Mouse (Mus musculus) neural tube, embryonic 11.5 days (tissue): ENCODE data around the gene Slco3a1. TPM values are rescaled to one million over a fixed set of nuclear protein-coding genes. Genes with fewer than 3 reads are reported as not detected.

Experiments
- ATAC-seq: fragments of 200-750 bp; cut with Nextera tagmentation; 2 replicates; pipeline ENCODE4 v1.8.0; 2017; ENCODE audit warnings: moderate number of reproducible peaks, mild to moderate bottlenecking, moderate TSS enrichment, moderate library complexity; ENCODE audit not compliant: insufficient read depth, low FRiP score, low TSS enrichment
- DNase-seq: peaks from one replicate; pipeline ENCODE4 v3.0.0-alpha.2; 2015; ENCODE audit warnings: low spot score
- H3K27ac ChIP-seq: fragments of 300-500 bp; sonication (generic); 2 replicates; pipeline ENCODE4 v1.5.1; 2014; ENCODE audit warnings: low read depth, mild to moderate bottlenecking, low read length
- H3K27me3 ChIP-seq: fragments of 300-500 bp; sonication (generic); 2 replicates; pipeline ENCODE4 v1.6.1; 2014; ENCODE audit warnings: mild to moderate bottlenecking, low read length, mixed read lengths; ENCODE audit not compliant: control insufficient read depth, insufficient read depth
- H3K36me3 ChIP-seq: fragments of 300-500 bp; sonication (generic); 2 replicates; pipeline ENCODE4 v1.6.1; 2014; ENCODE audit warnings: mild to moderate bottlenecking, low read length, moderate library complexity, mixed read lengths; ENCODE audit not compliant: control insufficient read depth, insufficient read depth
- H3K4me1 ChIP-seq: fragments of 300-500 bp; sonication (generic); 2 replicates; pipeline ENCODE4 v1.6.1; 2014; ENCODE audit warnings: low read length, mixed read lengths; ENCODE audit not compliant: control insufficient read depth, insufficient read depth
- H3K4me2 ChIP-seq: fragments of 300-500 bp; sonication (generic); 2 replicates; pipeline ENCODE4 v1.6.1; 2014; ENCODE audit warnings: low read depth, mild to moderate bottlenecking, moderate library complexity
- H3K4me3 ChIP-seq: fragments of 300-500 bp; sonication (generic); 2 replicates; pipeline ENCODE4 v1.5.1; 2014; ENCODE audit warnings: low read depth, low read length
- H3K9ac ChIP-seq: fragments of 300-500 bp; sonication (generic); 2 replicates; pipeline ENCODE4 v1.6.1; 2014; ENCODE audit warnings: mild to moderate bottlenecking, low read length
- H3K9me3 ChIP-seq: fragments of 300-500 bp; sonication (generic); 2 replicates; pipeline ENCODE4 v1.6.1; 2016; ENCODE audit warnings: low read length; ENCODE audit not compliant: control insufficient read depth
- WGBS: fragments of 180-500 bp; shearing (Covaris S2); extraction: QIAGEN DNeasy Blood & Tissue Kit; methylation state at CpG from one replicate; pipeline ENCODE4 v1.1.7; 2014; 5-methylcytosine and 5-hydroxymethylcytosine counted together
- polyA plus RNA-seq: library from polyadenylated mRNA; unstranded; fragments of >200 nt; fragmentation: Nextera tagmentation; extraction: Ambion mirVana; gene quantifications from 2 replicates; pipeline ENCODE4 v1.2.1, GENCODE M21; 2014

Slco3a1 gene
- polyA plus RNA-seq, 1 experiment from 2014 or later = 13.0 TPM

DNA sequence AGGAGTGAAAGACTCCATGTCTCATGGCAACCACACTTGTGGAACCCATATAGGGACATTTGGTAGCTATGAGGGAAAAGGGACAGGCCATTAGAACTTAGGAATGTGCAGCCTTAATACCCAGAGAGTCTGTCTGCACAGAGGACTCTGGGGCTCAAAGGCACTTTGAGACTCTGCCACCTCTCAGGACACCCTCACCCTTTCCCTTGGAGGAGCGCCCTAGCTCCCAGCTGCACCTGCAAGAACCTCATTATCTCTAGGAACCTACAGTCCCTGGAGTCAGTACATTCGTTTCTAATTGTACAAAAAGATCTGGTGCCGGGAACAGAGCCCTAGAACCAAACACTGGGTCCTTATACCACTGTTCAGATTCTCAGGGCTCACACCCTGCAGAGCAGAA, 66.4 kb downstream of the Slco3a1 start:
- no peak overlapping the region for H3K4me3 ChIP-seq
- ATAC-seq = no peak
- H3K9me3 ChIP-seq = no peaks in the 10 kb centered on the region
- H3K36me3 ChIP-seq = no peaks in the 10 kb centered on the region
- no peak overlapping the region for H3K4me2 ChIP-seq
- no peaks in the 10 kb centered on the region for H3K27me3 ChIP-seq
- H3K27ac ChIP-seq = no peak overlapping the region
- no peaks in the 10 kb centered on the region for H3K4me1 ChIP-seq
- whole genome bisulfite sequencing = 85% methylated on average over 3 of the region's 3 CpGs
- DNase-seq = no peak
- no peak overlapping the region for H3K9ac ChIP-seq

DNA sequence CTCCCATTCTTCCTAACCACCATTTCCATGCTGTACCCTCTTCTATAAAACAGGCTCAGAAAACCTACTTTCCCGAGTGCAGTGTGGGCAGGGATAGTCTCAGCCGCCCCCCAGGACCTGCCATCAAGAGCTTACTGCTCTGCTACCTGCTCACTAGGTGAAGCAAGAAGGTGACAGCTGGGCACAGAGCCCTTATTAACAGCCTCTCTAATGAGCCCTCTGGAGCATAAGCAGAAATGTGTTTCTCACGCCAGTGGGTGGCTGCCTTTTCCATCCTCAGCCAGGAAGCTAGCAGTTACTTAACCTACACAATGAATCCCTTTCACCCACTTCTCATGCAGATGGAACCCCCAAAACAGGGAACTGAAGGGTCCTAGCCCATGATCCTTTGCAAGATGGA, 66.9 kb downstream of the Slco3a1 start:
- Histone ChIP-seq H3K4me3 (no peak overlapping the region), H3K9me3 (no peaks in the 10 kb centered on the region), H3K27me3 (no peaks in the 10 kb centered on the region), H3K36me3 (no peaks in the 10 kb centered on the region), H3K4me1 (no peaks in the 10 kb centered on the region), H3K4me2 (no peak overlapping the region), H3K9ac (no peak overlapping the region), H3K27ac (no peak overlapping the region)
- no peak for DNase-seq
- no peak for ATAC-seq
- WGBS = 78% methylated on average over 3 of the region's 3 CpGs

DNA sequence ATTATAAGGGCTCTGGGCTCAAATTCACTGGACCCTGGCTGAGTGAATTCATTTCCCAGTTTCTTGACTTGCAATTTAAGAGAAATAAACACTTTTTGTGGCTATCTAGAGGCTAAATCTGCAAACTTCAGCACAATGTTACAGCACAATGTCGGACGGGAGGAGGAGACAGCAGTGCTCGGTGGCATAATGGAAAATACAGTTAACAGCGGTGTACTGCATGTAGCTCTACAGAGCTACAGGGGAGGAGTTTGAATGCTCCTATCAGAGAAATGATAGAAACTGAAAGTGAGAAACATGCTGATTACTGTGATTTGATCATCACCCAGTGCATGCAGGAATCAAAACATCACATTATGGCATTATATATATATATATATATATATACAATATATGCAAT, 68.5 kb downstream of the Slco3a1 start:
- H3K36me3 ChIP-seq = no peaks in the 10 kb centered on the region
- ATAC-seq = no peak
- H3K4me2 ChIP-seq = no peak overlapping the region
- no peak for DNase-seq
- no peaks in the 10 kb centered on the region for H3K9me3 ChIP-seq
- 97% methylated on average over 4 of the region's 4 CpGs for WGBS
- no peaks in the 10 kb centered on the region for H3K4me1 ChIP-seq
- H3K4me3 ChIP-seq = no peak overlapping the region
- H3K9ac ChIP-seq = no peak overlapping the region
- no peak overlapping the region for H3K27ac ChIP-seq
- H3K27me3 ChIP-seq = no peaks in the 10 kb centered on the region

- no peak overlapping the region for H3K4me3 ChIP-seq
- no peaks in the 10 kb centered on the region for H3K9me3 ChIP-seq
- no peak for DNase-seq
- ATAC-seq = no peak
- 88% methylated on average over 2 of the region's 2 CpGs for WGBS
- no peak overlapping the region for H3K27ac ChIP-seq
- H3K9ac ChIP-seq = no peak overlapping the region
- no peak overlapping the region for H3K4me2 ChIP-seq
- H3K4me1 ChIP-seq = no peaks in the 10 kb centered on the region
- no peaks in the 10 kb centered on the region for H3K27me3 ChIP-seq
- H3K36me3 ChIP-seq = no peaks in the 10 kb centered on the region
Measured at GRCm38 (mm10) chr7:74485669-74486068, 68.9 kb downstream of the Slco3a1 start.

- Histone ChIP-seq H3K4me1 (no peaks in the 10 kb centered on the region), H3K27ac (no peak overlapping the region), H3K27me3 (no peaks in the 10 kb centered on the region), H3K4me2 (no peak overlapping the region), H3K9ac (no peak overlapping the region), H3K36me3 (no peaks in the 10 kb centered on the region), H3K4me3 (no peak overlapping the region), H3K9me3 (no peaks in the 10 kb centered on the region)
- DNase-seq = no peak
- WGBS = 91% methylated on average over 2 of the region's 2 CpGs
- no peak for ATAC-seq
Measured at GRCm38 (mm10) chr7:74484024-74484385, 70.6 kb downstream of the Slco3a1 start.

DNA sequence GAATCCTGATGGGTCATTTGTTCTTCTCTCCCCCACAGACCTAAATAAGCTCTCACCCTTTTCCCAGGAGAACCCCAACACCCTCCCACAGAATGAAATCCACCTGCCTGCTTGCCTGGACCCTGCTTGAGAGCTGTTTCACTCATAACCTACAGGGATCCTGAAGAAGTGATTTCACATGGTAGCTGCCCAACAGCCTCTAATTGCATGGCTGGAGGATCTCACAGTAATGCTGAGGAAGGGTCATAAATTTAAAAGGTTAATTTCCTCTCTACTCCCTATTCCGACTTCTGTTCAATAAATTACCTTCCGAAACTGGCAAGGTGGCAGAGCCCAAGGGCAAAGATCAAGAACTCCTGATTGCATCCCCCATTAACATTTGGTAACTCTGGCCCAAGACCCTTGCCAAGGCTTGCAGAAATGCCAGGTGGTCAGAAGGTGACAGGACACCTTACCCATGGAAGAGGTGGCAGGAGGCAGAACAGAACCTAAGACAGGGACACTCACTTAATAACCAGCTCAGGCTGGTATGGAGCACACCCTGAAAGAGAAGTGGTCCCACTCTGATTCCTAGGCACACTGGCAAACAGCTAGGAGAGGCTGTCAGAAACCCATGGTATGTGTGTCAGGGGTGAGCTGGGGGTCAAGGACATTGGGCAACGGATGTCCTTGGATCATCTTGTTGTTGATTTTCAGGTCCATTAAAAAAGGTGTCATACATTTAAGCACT, 71.1 kb downstream of the Slco3a1 start:
- Histone ChIP-seq H3K9ac (no peak overlapping the region), H3K4me1 (no peaks in the 10 kb centered on the region), H3K4me3 (no peak overlapping the region), H3K36me3 (no peaks in the 10 kb centered on the region), H3K27me3 (no peaks in the 10 kb centered on the region), H3K4me2 (no peak overlapping the region), H3K27ac (no peak overlapping the region), H3K9me3 (no peaks in the 10 kb centered on the region)
- DNase-seq = no peak
- no peak for ATAC-seq
- WGBS = 72% methylated on average over 3 of the region's 3 CpGs

DNA sequence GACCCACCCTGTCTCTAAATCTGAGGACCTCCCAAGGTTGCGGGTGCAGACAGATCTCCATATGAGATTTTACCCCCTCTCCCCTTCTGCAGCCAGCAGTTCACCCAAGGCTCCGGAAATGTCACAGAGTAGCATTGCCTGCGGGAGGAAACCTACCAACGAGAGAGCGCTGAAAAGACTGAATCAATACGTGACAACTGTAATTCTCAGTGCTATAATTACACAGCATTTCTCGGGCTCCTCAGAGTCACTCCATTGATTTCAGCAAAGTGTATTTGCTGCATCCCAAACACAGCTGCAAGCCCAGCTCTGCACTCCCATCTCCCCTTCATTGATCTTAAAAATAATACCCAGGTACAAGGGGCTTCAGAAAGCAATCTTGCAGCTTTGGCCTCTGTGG, 82.8 kb downstream of the Slco3a1 start:
- 84% methylated on average over 7 of the region's 7 CpGs for WGBS
- ATAC-seq = no peak
- Histone ChIP-seq H3K4me1 (0 out of 2 replicates have a peak, but pooled peaks cover 2% of the 10 kb centered on the region), H3K4me3 (no peak overlapping the region), H3K9me3 (no peaks in the 10 kb centered on the region), H3K27me3 (no peaks in the 10 kb centered on the region), H3K36me3 (no peaks in the 10 kb centered on the region), H3K9ac (no peak overlapping the region), H3K4me2 (no peak overlapping the region), H3K27ac (no peak overlapping the region)
- no peak for DNase-seq

DNA sequence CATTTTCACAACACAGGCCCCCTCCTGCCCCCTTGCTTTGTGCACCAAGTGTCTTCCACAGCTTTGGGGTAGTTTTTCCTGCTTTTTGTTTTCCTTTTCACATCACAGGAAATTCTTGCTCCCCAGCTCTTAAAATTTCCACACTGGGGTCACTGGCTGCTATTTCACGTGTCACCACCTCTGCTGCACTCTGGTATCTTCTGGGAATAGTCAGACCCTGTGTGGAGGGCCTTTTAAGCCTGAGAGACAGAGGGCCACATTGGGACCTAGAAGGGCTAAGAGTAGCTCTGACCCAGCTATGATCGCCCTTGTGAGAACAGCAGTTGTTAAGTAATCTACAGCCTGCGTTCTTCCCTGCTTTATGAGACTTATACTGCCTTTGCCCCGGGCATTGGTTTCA, 87.7 kb downstream of the Slco3a1 start:
- H3K27me3 ChIP-seq = no peaks in the 10 kb centered on the region
- no peak overlapping the region for H3K27ac ChIP-seq
- H3K9me3 ChIP-seq = no peaks in the 10 kb centered on the region
- WGBS = 71% methylated on average over 4 of the region's 4 CpGs
- peaks cover 5% of the 10 kb centered on the region; the same call in 1 of the 2 replicates for H3K4me1 ChIP-seq
- ATAC-seq (no peak), DNase-seq (no peak)
- H3K4me2 ChIP-seq = no peak overlapping the region
- H3K36me3 ChIP-seq = no peaks in the 10 kb centered on the region
- H3K9ac ChIP-seq = no peak overlapping the region
- H3K4me3 ChIP-seq = no peak overlapping the region

DNA sequence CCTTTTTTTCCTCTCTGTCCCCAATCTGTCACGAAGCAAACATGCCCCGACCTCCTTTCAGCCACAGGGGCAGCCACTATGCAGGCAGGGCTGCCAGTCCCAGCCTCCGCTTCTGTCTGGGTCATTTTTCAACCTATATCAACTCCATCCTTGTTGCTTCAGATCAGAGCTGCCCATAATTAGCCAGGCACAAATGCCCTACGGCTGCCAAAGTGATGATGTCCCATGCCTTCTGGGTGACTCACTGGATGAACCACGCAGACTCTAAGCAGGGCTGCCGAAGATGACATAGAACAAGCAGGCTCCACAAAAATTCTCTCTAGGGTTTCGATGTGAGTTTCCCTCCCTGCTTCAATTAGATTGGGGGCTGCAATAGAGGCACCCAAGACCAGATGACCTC, 89.9 kb downstream of the Slco3a1 start:
- WGBS = 85% methylated on average over 7 of the region's 7 CpGs
- no peak for DNase-seq
- no peak for ATAC-seq

More for the DNA sequence above, 89.9 kb downstream of the Slco3a1 start:
- Histone ChIP-seq H3K27ac (no peak overlapping the region), H3K9me3 (no peaks in the 10 kb centered on the region), H3K36me3 (no peaks in the 10 kb centered on the region), H3K4me3 (no peak overlapping the region), H3K9ac (no peak overlapping the region), H3K27me3 (no peaks in the 10 kb centered on the region), H3K4me1 (peaks cover 5% of the 10 kb centered on the region; the same call in 1 of the 2 replicates), H3K4me2 (no peak overlapping the region)
